11 mouse cellular contexts compared by ENCODE assay signal in genomic region chr11:59653547-59653946, GRCm38 (mm10).
"Had no signal": no experiment of that assay in that cellular context is flagged by ENCODE, and none has a peak within 500 bp of the region (broad histone marks: within the 10 kb centered on the region; RNA-seq: fewer than 3 reads in every experiment).

No protein-coding gene starts in this region.

- H3K27ac ChIP-seq: neural tube, embryonic 15.5 days; stomach, embryonic 15.5 days; stomach, postnatal 0 days had no signal

- DNase-seq: right cerebral cortex, adult 18-20 months; right cerebral cortex, postnatal 14 days; right cerebral cortex, postnatal 25 days; right cerebral cortex, postnatal 4 days; spleen, adult 18-20 months; thymus, adult 18-20 months; thymus, adult 2 months; thymus, postnatal 25 days had no signal

- H3K4me3 ChIP-seq: neural tube, embryonic 15.5 days; stomach, embryonic 15.5 days had no signal

- H3K9ac ChIP-seq: neural tube, embryonic 15.5 days; stomach, embryonic 15.5 days had no signal

- H3K4me2 ChIP-seq: neural tube, embryonic 15.5 days; stomach, embryonic 15.5 days had no signal

- H3K9me3 ChIP-seq: neural tube, embryonic 15.5 days; stomach, embryonic 15.5 days had no signal

- H3K4me1 ChIP-seq: neural tube, embryonic 15.5 days; stomach, embryonic 15.5 days had no signal

- H3K27me3 ChIP-seq: neural tube, embryonic 15.5 days; stomach, embryonic 15.5 days had no signal

- H3K36me3 ChIP-seq: neural tube, embryonic 15.5 days; stomach, embryonic 15.5 days had no signal
